ENCODE assay signal across 8 mouse cellular contexts in genomic region chrX:100480317-100480716, GRCm38 (mm10). TPM values are rescaled to one million over a fixed set of nuclear protein-coding genes. Genes with fewer than 3 reads are reported as not detected.
DNase-seq lines count a peak whose midpoint lies in the region; ATAC-seq and TF ChIP-seq lines count a peak whose summit lies in the region.

No protein-coding gene starts in this region.

- peaks cover 3 to 20% of the 10 kb centered on the region in 2 experiments; a peak in 2 of 4 replicates for H3K4me1 ChIP-seq in CH12.LX (ENCODE audit: control insufficient read depth in 1 of 2, insufficient read depth in 2 of 2)
- no peaks in the 10 kb centered on the region for H3K4me1 ChIP-seq in forebrain, embryonic 11.5 days (replicated peaks; ENCODE audit: control insufficient read depth, insufficient read depth, low read length)
- H3K4me1 ChIP-seq in lung, adult 2 months (ENCODE audit: control insufficient read depth, insufficient read depth, low read length), result no peaks in the 10 kb centered on the region; the same call in 1 of the 2 replicates
- no peaks in the 10 kb centered on the region for H3K4me1 ChIP-seq in neural tube, embryonic 14.5 days (ENCODE audit: control insufficient read depth, insufficient read depth, low read length)

- no peaks in the 10 kb centered on the region for H3K9me3 ChIP-seq in CH12.LX (replicated peaks; ENCODE audit: low read length)
- no peaks in the 10 kb centered on the region for H3K9me3 ChIP-seq in forebrain, embryonic 11.5 days (ENCODE audit: control insufficient read depth, low read length)
- H3K9me3 ChIP-seq in neural tube, embryonic 14.5 days (ENCODE audit: control insufficient read depth, low read length), result no peaks in the 10 kb centered on the region

- TF ChIP-seq RAD21 in CH12.LX (IDR thresholded peaks at IDR 0.05; ENCODE audit: low read depth, low read length), result peak; percentile 83

- no peak for TF ChIP-seq EP300 in CH12.LX (IDR thresholded peaks at IDR 0.05; ENCODE audit: low read length)

- H3K27me3 ChIP-seq in CH12.LX (replicated peaks), result no peaks in the 10 kb centered on the region
- H3K27me3 ChIP-seq in forebrain, embryonic 11.5 days (ENCODE audit: control insufficient read depth, insufficient read depth, low read length), result peaks cover 2% of the 10 kb centered on the region; the same call in 1 of the 2 replicates
- no peaks in the 10 kb centered on the region for H3K27me3 ChIP-seq in neural tube, embryonic 14.5 days (ENCODE audit: control insufficient read depth, insufficient read depth, low read length)

- 0 out of 2 replicates have a peak overlapping the region, but pooled peaks have one; percentile 24 for H3K4me2 ChIP-seq in CH12.LX (ENCODE audit: insufficient read depth, low read depth, poor library complexity, severe bottlenecking)
- no peak overlapping the region for H3K4me2 ChIP-seq in forebrain, embryonic 11.5 days (ENCODE audit: low read depth, low read length, severe bottlenecking)
- no peak overlapping the region for H3K4me2 ChIP-seq in neural tube, embryonic 14.5 days (ENCODE audit: low read depth, low read length)

- ATAC-seq in forebrain, embryonic 11.5 days (replicated peaks; ENCODE audit: low FRiP score), result 0 out of 2 replicates have a peak, but pooled peaks have one; percentile 74
- ATAC-seq in hematopoietic stem cell, adult 5-6 weeks (replicated peaks in 1 of 2; ENCODE audit: insufficient read depth in 1 of 2, low FRiP score in 2 of 2, low TSS enrichment in 1 of 2, low read depth in 1 of 2, poor library complexity in 2 of 2, severe bottlenecking in 2 of 2), result peak; percentile 93 to 95
- ATAC-seq in neural tube, embryonic 14.5 days (ENCODE audit: low read depth), result peak; percentile 93

- in situ Hi-C loops in CH12.LX (cut with MboI; ENCODE audit: low pct_ligation_motif_present, low pct_unique_long_range_greater_than_20kb, low sequenced_read_pairs), result no loop called here

- H3K4me3 ChIP-seq in CH12.LX (replicated peaks in 1 of 3; ENCODE audit: low read depth in 2 of 3, low read length in 2 of 3, poor library complexity in 1 of 3), result no peak overlapping the region
- no peak overlapping the region for H3K4me3 ChIP-seq in forebrain, embryonic 11.5 days (ENCODE audit: low read depth, low read length)
- H3K4me3 ChIP-seq in lung, adult 2 months (replicated peaks; ENCODE audit: extremely low read depth, low read depth, low read length), result no peak overlapping the region
- H3K4me3 ChIP-seq in neural tube, embryonic 14.5 days (ENCODE audit: low read depth, low read length), result no peak overlapping the region

- DNase-seq in CH12.LX (ENCODE audit: extremely low read depth), result peak; percentile 70
- peak; percentile 81 for DNase-seq in brain, adult 2 months (ENCODE audit: low read depth, low spot score)
- peak; percentile 66 for DNase-seq in forebrain, embryonic 11.5 days (ENCODE audit: low spot score)
- peak; percentile 17 to 53 for DNase-seq in layer of hippocampus, adult 18-20 months (ENCODE audit: low spot score in 2 of 2)
- peak; percentile 39 for DNase-seq in lung, adult 2 months
- DNase-seq in thymus, adult 18-20 months, result peak; percentile 9 to 29

- no peak overlapping the region for H3K27ac ChIP-seq in CH12.LX (ENCODE audit: insufficient read depth, low read depth)
- no peak overlapping the region for H3K27ac ChIP-seq in forebrain, embryonic 11.5 days (ENCODE audit: low read depth, low read length)
- no peak overlapping the region for H3K27ac ChIP-seq in neural tube, embryonic 14.5 days (ENCODE audit: low read depth, low read length)

- no peaks in the 10 kb centered on the region for H3K79me2 ChIP-seq in CH12.LX (replicated peaks; ENCODE audit: control insufficient read depth, extremely low read depth, insufficient read depth, poor library complexity, severe bottlenecking)

- no peak overlapping the region; the same call in 1 of the 2 replicates for H3K9ac ChIP-seq in CH12.LX (ENCODE audit: insufficient read depth, low read depth)
- no peak overlapping the region for H3K9ac ChIP-seq in forebrain, embryonic 11.5 days (ENCODE audit: low read length)
- H3K9ac ChIP-seq in neural tube, embryonic 14.5 days (replicated peaks; ENCODE audit: low read depth, low read length), result no peak overlapping the region

- dilution Hi-C loops in CH12.LX (cut with MboI; ENCODE audit: extremely low pct_ligation_motif_present, extremely low pct_unique_long_range_greater_than_20kb, low sequenced_read_pairs), result no loop called here

- no peaks in the 10 kb centered on the region for H3K36me3 ChIP-seq in CH12.LX (replicated peaks in 1 of 2; ENCODE audit: control insufficient read depth in 1 of 2, insufficient read depth in 1 of 2, low read length in 1 of 2)
- no peaks in the 10 kb centered on the region for H3K36me3 ChIP-seq in forebrain, embryonic 11.5 days (ENCODE audit: control insufficient read depth, insufficient read depth, low read length)
- no peaks in the 10 kb centered on the region for H3K36me3 ChIP-seq in neural tube, embryonic 14.5 days (ENCODE audit: control insufficient read depth, insufficient read depth, low read length)

- TF ChIP-seq CTCF in CH12.LX (conservative IDR thresholded peaks at IDR 0.05 in 1 of 2, IDR thresholded peaks at IDR 0.05 in 1 of 2; ENCODE audit: low read depth in 2 of 2, low read length in 2 of 2), result peak in 1 of 2 experiments; percentile 77; a peak in 2 of 4 replicates
- TF ChIP-seq CTCF in lung, adult 2 months (IDR thresholded peaks at IDR 0.05; ENCODE audit: insufficient read depth, low read length), result peak; percentile 44

- WGBS in forebrain, embryonic 11.5 days, result 41% methylated on average over 3 of the region's 3 CpGs
- WGBS in lung, adult 2 months, result 31% methylated on average over 3 of the region's 3 CpGs
- WGBS in neural tube, embryonic 14.5 days, result 34% methylated on average over 3 of the region's 3 CpGs

- no peak for TF ChIP-seq POLR2A in CH12.LX (IDR thresholded peaks at IDR 0.05; ENCODE audit: low read depth, low read length)
- TF ChIP-seq POLR2A in lung, adult 2 months (IDR thresholded peaks at IDR 0.05; ENCODE audit: borderline replicate concordance, extremely low read depth, low read depth, low read length), result no peak

TF ChIP-seq in CH12.LX, 34 proteins besides CTCF, POLR2A, EP300 and RAD21:
- no peak for TF ChIP-seq E2F4 (IDR thresholded peaks at IDR 0.05; ENCODE audit: insufficient replicate concordance, low read depth, low read length)
- no peak for TF ChIP-seq CHD2 (IDR thresholded peaks at IDR 0.05; ENCODE audit: low read length)
- peak; percentile 79 for TF ChIP-seq SMC3 (IDR thresholded peaks at IDR 0.05; ENCODE audit: low read depth, low read length)
- TF ChIP-seq NELFE (IDR thresholded peaks at IDR 0.05; ENCODE audit: low read depth, low read length), result no peak
- TF ChIP-seq MAX (IDR thresholded peaks at IDR 0.05; ENCODE audit: low read length), result no peak
- TF ChIP-seq IRF4 (IDR thresholded peaks at IDR 0.05; ENCODE audit: low read depth, low read length), result no peak

RNA-seq across cellular contexts. Expression of gene Igbp1, which starts 13.8 kb away (rescaled TPM):
- total RNA-seq in CH12.LX (2012; rRNA removed), result 64.2 and 72.7 TPM in 2 replicates
- total RNA-seq in CH12.LX (2014; rRNA removed), result 116 and 124 TPM in 2 replicates
- 92.6 and 95.0 TPM in 2 replicates for polyA plus RNA-seq in CH12.LX (2012; ENCODE audit: insufficient read length, low read depth)
- 33.5 and 33.8 TPM in 2 replicates for polyA plus RNA-seq in forebrain, embryonic 11.5 days (2014; fragmentation: Nextera tagmentation; extraction: Ambion mirVana)
- 121 and 135 TPM in 2 replicates for total RNA-seq in hematopoietic stem cell, adult 5-6 weeks (2017)
- total RNA-seq in layer of hippocampus, adult 18-20 months (2021), result 10 to 100 TPM; 38.1 to 39.6 TPM
- polyA plus RNA-seq in lung, adult 2 months (2012; rRNA removed), result 11.4 and 15.6 TPM in 2 replicates
- polyA plus RNA-seq in neural tube, embryonic 14.5 days (2014; fragmentation: Nextera tagmentation; extraction: Ambion mirVana), result 28.2 and 32.4 TPM in 2 replicates

RNA-seq across cellular contexts. Expression of gene Awat2, which starts 37.8 kb away (rescaled TPM):
- total RNA-seq in CH12.LX (2012; rRNA removed) (0.92 and 1.1 TPM in 2 replicates), CH12.LX (2014; rRNA removed) (1.0 and 2.0 TPM in 2 replicates)
- 0.50 and 0.67 TPM in 2 replicates for polyA plus RNA-seq in CH12.LX (2012; ENCODE audit: insufficient read length, low read depth)
- 0.35 and 0.77 TPM in 2 replicates for polyA plus RNA-seq in forebrain, embryonic 11.5 days (2014; fragmentation: Nextera tagmentation; extraction: Ambion mirVana)
- total RNA-seq in hematopoietic stem cell, adult 5-6 weeks (2017), result 0.63 TPM in 1 of 2 replicates, not detected in the other
- total RNA-seq in layer of hippocampus, adult 18-20 months (2021), result not detected
- polyA plus RNA-seq in lung, adult 2 months (2012; rRNA removed), result 0.44 and 0.77 TPM in 2 replicates
- polyA plus RNA-seq in neural tube, embryonic 14.5 days (2014; fragmentation: Nextera tagmentation; extraction: Ambion mirVana), result not detected in 2 replicates

RNA-seq across cellular contexts. Expression of gene Dgat2l6, which starts 44.3 kb away (rescaled TPM):
- total RNA-seq in CH12.LX (2012; rRNA removed), result not detected in 2 replicates
- total RNA-seq in CH12.LX (2014; rRNA removed), result 0.07 TPM in 1 of 2 replicates, not detected in the other
- polyA plus RNA-seq in CH12.LX (2012; ENCODE audit: insufficient read length, low read depth), result not detected in 2 replicates
- polyA plus RNA-seq in forebrain, embryonic 11.5 days (2014; fragmentation: Nextera tagmentation; extraction: Ambion mirVana), result not detected in 2 replicates
- not detected in 2 replicates for total RNA-seq in hematopoietic stem cell, adult 5-6 weeks (2017)
- total RNA-seq in layer of hippocampus, adult 18-20 months (2021), result under 1 TPM; 0.43 to 0.45 TPM
- polyA plus RNA-seq in lung, adult 2 months (2012; rRNA removed), result 0.05 TPM in 1 of 2 replicates, not detected in the other
- polyA plus RNA-seq in neural tube, embryonic 14.5 days (2014; fragmentation: Nextera tagmentation; extraction: Ambion mirVana), result not detected in 2 replicates

RNA-seq across cellular contexts. Expression of gene Otud6a, which starts 51.5 kb away (rescaled TPM):
- total RNA-seq in CH12.LX (2012; rRNA removed) (not detected in 2 replicates), CH12.LX (2014; rRNA removed) (not detected in 2 replicates)
- polyA plus RNA-seq in CH12.LX (2012; ENCODE audit: insufficient read length, low read depth), result not detected in 2 replicates
- not detected in 2 replicates for polyA plus RNA-seq in forebrain, embryonic 11.5 days (2014; fragmentation: Nextera tagmentation; extraction: Ambion mirVana)
- total RNA-seq in hematopoietic stem cell, adult 5-6 weeks (2017), result not detected in 2 replicates
- total RNA-seq in layer of hippocampus, adult 18-20 months (2021), result not detected
- polyA plus RNA-seq in lung, adult 2 months (2012; rRNA removed), result not detected in 2 replicates
- not detected in 2 replicates for polyA plus RNA-seq in neural tube, embryonic 14.5 days (2014; fragmentation: Nextera tagmentation; extraction: Ambion mirVana)

Comparison
In these comparisons a context has a peak if more than half of its experiments do, and no peak if none do; other contexts are left out.
1. DNase-seq: peak in every context shown above with its lines; median percentile 81 in brain, adult 2 months; 70 in CH12.LX; 66 in forebrain, embryonic 11.5 days; 39 in lung, adult 2 months; 35 in layer of hippocampus, adult 18-20 months; 19 in thymus, adult 18-20 months.